Mouse (Mus musculus) liver, embryonic 14.5 days (tissue): Measurements from ENCODE around the gene Ccdc96.

Experiments
- CTCF ChIP-seq: IDR thresholded peaks from 2 replicates; pipeline ENCODE4 v1.5.1; 2016; ENCODE audit warnings: antibody characterized with exemption, low read depth, control low read depth
- EP300 ChIP-seq: IDR thresholded peaks from 2 replicates; pipeline ENCODE4 v1.6.1; 2016; ENCODE audit warnings: antibody characterized with exemption, low read depth

DNA sequence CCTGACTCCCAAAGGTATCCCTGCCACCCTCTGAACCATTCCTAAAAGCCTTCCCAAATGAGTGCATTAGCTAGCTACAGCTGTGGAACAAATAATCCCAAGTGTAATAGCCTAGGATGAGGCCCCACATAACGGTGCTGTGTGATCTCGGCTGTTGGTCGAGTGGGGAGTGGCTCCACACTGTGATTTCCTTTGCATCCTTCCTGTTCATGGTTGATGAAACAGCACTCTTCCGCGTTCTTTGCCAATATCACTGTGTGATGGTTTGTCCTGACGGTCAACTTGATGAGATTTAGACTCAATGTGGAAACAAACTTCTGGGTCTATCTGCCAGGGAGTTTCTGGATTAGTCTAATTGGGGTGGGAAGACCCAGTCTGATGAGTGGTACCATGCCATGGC lies 31.6 kb upstream of the Ccdc96 start:
- TF ChIP-seq CTCF = no peak
- no peak for TF ChIP-seq EP300
